Mouse (Mus musculus) adrenal gland, postnatal 4 days (tissue): ENCODE results near the gene Sh3gl2. TPM values are rescaled to one million over a fixed set of nuclear protein-coding genes. Genes with fewer than 3 reads are reported as not detected.

Experiments
- DNase-seq, 2 experiments: peaks; one replicate each; pipeline ENCODE4 v3.0.0; 2021 to 2022; ENCODE audit warnings: low spot score in 2 of 2, mixed read lengths in 2 of 2
- total RNA-seq, 2 experiments: library from RNA; stranded (reverse); gene quantifications; 2 replicates each; pipeline ENCODE4 v1.2.3; 2021

Gene Sh3gl2
- total RNA-seq, 2 experiments from 2014 or later = 13.0 to 16.5 TPM

DNA sequence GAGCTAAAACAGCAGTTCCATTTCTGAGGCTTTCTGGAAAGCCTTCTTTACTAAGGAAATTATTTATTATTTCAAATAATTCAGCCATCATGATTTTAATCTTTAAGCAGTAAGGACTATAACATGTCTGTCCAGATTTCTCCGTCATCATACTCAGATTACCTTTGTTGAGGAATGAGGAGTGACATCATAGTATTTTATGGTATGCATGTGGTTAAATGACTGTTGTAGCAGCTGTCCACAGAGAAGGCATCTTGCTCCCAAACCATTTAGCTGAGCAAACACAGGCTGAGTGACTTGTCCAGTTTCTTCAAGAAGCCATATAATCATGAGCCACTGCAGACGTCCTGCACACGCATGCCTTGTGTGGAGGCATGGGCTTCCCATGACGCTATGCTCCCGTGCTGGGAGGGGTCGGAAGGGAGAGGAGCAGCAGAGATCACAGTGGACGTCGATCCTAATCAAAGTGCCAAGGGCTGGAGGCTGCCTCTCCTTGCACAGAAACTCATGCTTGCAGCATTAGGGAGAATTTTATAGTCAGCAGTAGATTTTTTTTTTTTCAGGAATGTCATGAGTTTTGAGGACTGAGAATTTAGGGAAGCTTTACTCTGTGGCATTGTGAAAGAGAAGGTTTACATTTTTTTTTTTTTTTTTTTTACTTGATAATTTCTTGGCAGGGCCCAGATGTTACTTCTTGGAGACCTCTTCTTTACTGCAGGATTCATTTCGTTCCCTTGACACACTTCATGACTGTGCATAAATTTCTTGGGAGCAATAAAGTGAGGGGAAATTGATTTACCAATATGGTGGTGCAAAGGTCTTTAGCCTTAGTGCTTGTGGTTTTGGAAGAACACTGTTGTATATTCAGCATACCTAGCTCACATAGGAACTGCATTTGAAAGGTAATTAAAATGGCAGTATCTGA is 23.0 kb downstream of the Sh3gl2 start:
- no peak for DNase-seq

DNA sequence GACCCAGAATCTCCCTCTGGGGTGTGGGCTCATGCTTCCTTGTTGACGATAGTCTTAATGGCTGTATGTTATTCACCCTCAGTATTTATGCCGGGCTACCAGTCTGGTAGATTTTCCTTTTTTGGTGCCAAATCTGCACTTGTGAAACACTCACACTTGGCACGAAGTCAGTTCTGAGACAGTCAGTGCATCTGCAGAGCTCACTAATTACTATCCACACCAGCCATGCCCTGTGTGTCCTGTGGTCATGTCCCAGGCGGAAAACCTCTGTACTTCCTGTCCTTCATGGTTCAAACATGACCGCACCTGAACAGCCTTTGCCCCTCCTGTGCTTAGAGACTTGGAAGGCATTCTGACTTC is 23.6 kb downstream of the Sh3gl2 start:
- no peak for DNase-seq

DNA sequence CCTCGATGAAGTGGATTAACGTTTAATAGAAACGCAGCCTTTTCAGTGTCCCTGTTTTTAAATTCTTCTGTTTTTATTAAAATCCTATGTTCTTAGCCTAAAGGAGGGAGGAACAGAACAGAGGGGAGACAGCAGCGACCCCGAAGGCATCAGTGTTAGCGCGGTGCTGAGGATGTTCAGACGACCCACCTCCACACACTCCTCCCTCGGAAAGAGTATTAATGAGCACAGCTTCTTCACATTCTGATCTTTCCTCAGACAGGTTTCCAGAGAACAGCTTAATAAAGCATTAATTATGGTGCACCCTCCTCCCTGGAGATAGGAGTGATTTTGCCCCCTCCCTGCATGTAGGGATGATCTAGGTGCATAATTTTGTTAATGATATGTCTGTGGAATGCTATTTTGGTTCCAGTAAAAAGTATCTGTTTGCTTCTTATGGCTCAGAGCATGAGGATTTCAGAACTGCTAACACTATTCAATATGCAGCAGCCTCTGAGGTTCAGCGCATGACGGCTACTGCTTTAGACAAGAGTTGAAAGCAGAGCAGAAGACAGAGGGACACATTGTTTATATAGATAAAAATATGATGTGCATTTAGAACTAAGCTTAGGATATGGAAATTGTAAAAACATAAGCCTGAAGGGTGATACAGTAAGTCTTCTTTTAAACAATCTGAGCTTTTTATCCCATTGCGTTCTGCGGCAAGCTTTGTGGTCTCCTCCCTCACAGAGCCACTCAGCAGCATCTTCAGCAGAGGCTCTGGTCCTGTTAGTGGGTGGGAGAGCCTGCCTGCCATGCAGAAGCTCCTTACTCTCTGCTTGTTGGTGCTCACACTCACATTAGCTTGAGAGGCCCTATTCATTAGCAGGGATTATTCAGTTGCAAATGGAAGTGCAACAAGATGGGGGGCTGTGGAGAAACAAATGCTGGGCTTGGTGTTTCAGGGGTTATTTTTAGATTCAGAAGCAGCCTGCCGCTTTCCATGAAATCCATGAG is 27.8 kb downstream of the Sh3gl2 start:
- DNase-seq = no peak

DNA sequence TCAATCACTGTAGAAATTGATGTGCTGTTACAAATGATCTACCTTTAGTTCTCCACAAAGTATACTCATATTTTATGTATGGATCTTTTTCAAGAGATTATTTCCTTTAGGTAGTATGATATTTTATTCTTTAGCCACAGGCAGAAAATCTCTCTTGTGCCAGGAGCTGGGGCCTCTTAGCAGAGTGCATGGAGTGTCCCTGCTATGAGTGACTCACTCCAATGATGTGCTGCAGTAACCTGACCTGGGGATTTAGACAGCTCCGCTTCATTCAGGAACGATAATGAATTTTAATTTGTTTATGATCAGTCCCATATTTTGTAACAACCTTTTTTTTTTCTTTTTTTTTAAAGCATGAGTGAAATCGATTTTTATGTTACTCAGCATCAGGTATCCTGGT is 36.7 kb downstream of the Sh3gl2 start:
- no peak for DNase-seq

DNA sequence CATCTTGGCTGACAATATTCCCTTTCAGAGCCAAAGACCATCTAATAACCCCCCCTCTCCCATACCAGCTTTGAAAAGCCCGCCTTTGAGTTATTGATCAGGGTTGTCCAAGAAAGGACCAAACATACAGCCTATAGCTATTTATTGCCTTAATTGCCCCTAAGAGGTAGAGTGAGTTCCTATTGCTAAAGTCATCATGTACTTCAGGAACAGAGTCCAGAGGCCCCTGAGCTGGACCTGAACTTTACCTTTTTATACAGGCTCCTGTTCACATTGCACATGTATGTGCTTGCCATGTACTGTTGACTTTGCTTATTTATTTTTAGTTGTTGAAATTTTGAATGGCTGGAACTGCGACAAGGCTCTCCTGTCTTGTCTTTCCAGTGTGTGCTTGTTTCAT is 37.6 kb downstream of the Sh3gl2 start:
- DNase-seq = no peak

DNA sequence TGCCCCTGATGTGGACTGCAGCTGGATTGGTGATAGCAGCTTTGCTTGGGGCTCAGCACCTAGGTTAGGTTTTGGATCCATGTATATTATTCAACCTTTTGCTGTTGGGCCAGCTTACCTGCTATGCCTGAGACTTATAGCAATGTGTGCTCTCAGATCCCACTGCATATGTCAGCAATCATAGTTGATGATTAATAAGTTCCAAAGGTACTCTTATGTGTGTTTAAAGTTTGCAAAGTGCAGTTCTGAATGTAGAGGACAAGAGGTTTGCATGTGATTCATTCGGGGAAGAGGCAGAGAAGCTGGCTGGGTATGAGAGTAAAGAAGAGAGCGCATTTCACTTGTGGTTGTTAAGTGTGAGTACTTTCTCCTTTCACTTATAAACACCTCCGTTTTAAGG is 43.7 kb downstream of the Sh3gl2 start:
- DNase-seq = no peak

DNA sequence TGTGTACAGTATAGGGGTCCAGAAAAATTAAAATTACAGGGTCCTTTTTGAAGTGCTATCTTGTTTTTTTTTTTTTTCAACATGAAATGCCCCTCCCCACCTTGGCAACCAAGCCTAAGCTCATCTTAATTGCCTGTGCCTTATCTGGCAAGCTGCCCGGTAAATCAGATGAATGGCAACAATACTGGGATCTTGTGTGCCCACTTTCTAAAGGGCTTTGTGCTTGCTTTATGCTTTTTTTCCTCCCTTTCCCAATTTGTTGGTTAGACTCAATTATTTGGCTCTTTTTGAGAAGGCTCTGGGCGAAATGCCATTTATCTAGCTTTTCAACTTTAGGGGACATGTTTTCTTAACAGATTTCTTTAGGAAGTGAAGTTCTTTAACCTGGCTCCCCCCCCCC is 45.3 kb downstream of the Sh3gl2 start:
- DNase-seq = no peak

DNA sequence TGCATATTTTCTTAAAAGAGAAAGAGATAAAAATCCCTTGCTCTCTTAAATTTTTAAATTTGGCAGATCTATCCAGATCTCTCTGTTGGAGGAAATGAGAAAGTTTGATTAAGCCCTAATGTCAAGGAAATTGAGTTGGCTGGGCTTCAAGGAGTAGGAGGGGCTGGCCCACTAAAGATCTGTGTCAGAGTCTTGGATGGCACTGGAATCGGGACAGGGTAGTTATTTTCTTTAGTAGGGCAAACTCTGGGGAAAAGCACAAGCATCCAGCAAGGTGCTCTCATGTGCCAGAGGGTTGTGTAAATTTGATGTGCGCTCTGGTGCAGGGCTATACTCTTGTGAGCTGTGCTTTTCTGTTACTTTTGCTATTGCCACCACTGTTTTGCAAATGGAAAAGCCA is 45.9 kb downstream of the Sh3gl2 start:
- DNase-seq = no peak

DNA sequence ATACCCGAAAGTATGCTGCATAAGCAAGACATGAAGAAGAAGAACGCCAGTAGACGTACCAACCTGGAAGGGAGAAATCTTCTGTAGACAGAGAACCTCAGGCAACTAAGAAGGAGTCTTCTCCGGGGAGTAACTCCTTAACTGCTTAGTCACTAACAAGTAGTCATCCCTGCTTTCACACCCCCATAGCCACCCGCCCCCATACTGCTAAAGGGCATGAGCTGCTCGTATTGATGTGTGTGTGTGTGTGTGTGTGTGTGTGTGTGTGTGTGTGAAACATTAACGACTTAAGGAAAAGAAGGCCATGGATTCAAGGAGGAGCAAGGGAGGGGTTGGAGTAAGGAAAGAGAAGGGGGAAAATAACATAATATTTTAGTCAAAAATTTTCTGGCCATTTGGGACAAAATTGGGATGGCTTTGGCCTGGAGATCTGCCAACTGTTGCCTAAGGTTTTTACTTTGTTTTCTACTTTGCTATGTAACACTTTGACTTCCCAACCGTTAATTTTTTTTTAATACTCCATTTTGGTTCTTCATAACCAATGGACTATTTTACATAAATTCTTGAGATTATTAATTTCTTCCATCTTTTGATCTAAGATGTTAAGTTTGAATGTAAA is 51.0 kb downstream of the Sh3gl2 start:
- DNase-seq = no peak

DNA sequence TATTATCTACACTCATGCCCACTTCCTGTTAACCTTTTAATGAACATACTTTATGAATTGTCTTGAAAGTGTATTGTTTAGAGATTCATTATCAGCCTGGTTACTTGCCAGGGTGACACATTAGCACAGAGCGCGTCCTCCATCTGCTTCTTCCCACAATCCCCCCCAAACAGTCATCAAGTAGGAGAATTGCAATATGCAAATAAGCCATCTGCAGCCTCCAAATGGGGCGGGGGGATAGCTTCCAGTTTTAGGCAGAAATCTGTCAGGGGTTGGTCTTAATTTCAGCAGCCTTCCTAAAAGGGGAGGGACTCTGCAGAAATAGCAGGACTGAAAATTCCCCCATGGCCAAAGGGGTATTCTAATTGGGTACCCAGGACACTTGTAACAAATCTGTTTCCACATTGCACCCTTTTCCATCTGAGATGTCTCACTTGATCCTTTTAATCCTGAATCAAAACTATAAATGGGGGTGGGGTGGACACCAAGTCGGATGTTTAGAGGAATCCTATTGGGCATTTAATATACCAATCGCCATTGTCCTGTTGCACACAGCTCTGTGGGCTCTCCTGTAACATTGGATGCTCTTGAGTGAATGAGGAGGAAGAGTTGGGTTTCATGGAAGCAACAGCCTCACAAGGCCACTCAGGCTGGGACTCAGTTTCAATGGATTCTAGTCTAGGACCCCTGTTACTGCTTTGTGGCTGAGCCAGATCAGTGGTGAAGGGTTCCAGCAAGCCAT is 51.7 kb downstream of the Sh3gl2 start:
- DNase-seq = no peak

DNA sequence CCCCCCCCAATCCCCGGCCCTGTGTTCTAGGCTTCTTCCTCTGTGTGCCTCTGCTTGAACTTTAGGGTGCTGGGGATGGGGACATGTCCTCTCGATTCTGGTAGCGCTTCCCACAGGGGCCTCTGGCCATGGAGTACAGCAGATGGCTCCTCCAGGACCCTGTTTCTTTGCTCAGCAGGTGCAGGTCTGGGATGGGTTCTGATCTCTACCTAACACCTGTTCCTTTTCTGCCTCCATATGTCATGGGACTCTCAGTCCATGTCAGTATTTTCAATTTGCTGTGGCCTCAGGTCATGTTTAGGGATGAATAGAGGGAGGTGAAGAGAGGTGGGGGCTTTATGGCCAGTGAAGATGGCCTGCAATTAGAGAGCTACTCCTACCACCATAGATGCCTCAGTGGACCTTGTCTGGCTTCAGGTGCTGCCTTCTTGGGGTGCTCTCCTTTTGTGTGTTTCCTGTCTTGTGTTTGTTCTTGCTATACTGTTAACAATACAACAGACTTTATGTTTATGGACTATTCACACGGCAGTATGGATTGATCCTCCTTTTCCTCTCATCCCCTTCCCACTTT is 52.9 kb downstream of the Sh3gl2 start:
- DNase-seq = no peak

DNA sequence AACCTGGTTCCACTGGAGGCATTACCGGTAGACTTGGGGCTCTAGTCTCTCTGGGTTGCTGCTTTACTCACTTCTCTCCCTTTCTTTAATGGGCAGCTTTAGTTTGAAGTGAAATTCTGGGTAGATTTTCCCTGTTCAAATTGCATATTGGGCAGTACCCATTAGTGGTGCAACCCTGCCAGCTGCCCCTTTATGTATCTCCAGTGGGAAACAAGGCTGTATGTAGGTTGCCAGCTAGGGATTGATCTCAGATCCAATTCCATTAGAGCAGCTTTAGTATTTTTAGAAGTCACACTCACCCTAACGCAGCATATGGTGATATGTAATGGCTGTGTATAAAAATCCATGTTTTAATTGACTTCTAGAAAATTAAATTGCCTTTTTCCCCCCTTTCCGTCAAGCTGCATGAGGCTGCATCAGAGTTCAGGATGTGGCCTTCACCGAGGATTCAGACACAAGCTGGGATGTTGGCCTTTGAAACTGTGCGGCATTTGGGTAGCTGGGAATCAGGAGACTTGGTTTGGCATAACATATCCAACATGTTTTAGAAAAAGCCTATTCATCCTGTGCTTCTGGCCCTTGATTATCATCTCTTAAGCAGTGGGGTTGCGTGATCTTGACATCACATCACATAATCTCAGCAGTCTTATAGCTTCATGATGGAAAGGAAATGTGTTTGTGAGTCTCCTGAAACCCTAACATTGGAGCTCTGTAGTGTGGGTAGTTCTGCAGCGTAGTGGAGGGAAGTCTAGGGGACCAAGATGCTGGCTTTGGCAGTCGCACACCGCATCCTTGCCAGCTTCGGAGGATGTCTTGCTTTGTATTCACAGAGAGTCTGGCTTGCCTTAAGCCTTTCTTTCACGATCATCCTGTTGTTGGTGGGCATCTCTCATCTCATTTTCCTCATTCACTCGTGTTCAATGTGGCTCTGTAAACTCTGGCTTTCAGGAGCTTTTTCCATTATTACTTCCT is 56.0 kb downstream of the Sh3gl2 start:
- DNase-seq = no peak

DNA sequence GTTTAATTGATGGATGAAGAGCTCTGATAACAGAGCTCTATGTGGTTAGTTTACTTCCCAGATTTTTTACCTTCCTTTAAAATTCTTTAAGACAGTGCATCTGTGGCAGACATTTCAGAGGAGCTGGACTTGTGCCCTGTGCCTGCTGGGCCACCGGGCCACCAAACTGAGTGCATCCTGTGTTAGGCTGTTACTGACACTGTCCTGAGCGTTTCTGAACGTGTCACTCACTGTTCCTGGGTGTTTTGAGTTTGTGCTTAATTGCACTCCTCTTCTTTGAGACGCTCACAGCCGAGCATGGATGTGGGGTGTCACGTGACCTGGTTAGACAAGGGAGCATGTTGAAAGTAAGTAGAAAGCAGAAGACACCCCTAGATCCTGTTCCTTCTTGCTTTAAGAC is 57.2 kb downstream of the Sh3gl2 start:
- no peak for DNase-seq

DNA sequence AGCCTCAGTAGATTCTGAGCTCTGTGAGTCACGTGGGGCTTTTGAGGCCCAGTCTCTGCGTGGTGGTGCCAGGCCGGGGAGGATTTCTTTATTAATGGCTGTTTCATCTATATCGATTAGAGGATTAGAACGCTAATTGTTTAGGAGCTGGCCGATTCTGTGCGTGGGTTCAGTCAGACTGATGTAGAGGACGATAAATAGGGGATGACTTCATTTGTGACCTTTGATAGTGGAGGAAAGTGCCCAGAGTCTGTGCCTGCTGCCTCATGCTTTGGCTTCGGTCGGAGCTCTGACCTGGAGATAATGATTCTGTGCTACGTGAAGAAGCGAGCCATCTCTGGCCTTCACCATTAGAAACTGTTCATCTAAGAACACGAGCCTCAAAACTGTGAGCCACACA is 57.7 kb downstream of the Sh3gl2 start:
- DNase-seq = no peak

DNA sequence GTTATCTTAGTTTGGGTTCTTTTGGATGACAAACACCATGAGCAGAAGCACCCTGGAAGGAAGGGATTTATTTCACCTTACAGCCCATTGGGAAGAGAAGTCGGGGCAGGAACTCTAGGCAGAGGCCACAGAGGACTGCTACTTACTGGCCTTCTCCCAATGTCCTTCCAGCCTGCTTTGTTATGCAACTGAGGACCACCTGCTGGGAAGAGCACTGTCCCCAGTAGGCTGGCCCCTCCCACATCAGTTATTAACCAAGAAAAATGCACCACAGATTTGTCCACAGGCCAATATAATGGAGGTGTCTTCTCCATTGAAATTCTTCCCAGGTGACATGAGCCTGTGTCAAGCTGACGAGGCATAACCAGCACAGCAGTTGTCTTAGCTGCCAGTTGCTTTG is 62.5 kb downstream of the Sh3gl2 start:
- DNase-seq = no peak

DNA sequence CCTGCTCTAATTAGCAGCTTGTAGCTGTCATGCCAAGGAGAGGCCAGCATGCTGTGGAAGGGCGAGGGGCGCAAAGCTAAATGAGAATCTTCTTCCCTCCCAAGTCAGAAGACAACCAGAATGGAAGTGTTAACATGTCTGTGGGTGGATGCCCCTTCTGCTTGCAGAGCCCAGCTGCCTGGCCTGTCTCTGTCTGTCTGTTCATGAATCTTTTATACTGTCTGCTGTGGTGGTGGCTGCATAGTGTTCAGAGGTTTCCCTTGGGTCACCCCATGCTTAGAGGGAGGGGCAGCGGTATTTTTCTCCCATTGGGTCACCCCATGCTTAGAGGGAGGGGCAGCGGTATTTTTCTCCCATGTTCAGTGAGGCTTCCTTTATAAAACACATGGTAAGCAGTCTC is 68.0 kb downstream of the Sh3gl2 start:
- no peak for DNase-seq

DNA sequence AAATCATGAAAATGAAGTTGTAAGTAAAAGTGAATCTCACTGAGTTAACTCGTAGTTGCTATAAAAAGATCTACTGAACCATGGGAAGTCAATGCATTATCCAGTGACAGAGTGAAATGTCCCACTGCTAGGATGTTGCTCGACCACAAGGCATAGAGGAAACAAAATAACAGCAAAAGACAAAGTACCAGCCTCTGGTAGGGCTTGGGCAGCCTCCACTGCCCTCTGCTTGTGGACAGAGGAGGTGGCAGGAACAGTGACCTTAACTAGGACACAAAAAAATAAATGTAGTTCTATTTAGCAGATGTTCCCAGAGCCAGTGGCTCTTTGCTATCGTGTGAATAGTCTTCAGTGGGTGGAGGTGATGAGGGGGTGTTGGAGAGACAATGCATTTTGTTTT is 68.5 kb downstream of the Sh3gl2 start:
- DNase-seq = no peak

DNA sequence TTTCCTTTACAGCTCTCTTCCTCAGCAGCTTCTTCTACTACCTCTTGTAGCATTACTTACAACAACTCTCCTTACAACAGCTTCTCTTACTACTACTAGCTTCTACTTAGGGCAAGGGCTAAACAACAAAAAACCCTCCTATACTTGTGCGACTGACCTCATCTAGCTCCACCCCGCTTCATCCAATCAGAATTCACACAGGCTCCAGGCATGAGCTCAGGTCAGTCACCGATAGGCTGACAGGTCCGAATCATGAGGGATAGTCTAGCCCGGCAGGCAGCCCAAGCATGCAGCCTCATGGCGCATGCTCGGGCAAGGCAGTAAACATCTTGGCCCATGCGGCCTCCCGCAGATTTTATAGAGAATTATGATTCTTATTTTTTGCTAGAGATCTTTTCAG is 78.2 kb downstream of the Sh3gl2 start:
- DNase-seq = no peak

DNA sequence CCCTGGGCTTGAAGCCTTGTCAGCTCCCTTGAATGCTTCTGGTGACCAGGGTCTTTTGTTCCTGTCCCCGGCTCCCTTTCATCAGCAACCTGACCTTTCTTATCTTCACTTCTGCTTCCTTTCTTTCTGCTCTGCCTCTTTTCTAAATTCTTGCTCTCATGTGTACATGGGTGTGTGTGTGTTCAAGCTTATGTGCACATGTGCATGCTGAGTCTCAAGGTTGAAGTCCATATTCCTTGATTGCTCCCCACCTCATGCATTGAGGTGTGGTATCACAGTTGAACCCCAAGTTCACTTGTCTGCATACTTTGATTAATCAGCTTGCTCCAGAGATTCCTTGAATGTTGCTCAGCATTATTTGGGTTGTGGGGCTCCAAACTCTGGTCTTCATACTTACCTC is 85.1 kb downstream of the Sh3gl2 start:
- DNase-seq = no peak
